Mouse (Mus musculus) T-helper 17 cell (primary cell): ENCODE data around the gene Hjurp.

ENCODE experiments used
- in situ Hi-C, 2 experiments: fragments of 300-600 bp; cut with MboI, MseI; formaldehyde crosslinking; loops; 1 replicate in 1 of 2; 2 replicates in 1 of 2; pipeline ENCODE4 v1.15.1; 2025; ENCODE audit warnings: high pct_unique_total_duplicates in 2 of 2

Gene Hjurp

DNA sequence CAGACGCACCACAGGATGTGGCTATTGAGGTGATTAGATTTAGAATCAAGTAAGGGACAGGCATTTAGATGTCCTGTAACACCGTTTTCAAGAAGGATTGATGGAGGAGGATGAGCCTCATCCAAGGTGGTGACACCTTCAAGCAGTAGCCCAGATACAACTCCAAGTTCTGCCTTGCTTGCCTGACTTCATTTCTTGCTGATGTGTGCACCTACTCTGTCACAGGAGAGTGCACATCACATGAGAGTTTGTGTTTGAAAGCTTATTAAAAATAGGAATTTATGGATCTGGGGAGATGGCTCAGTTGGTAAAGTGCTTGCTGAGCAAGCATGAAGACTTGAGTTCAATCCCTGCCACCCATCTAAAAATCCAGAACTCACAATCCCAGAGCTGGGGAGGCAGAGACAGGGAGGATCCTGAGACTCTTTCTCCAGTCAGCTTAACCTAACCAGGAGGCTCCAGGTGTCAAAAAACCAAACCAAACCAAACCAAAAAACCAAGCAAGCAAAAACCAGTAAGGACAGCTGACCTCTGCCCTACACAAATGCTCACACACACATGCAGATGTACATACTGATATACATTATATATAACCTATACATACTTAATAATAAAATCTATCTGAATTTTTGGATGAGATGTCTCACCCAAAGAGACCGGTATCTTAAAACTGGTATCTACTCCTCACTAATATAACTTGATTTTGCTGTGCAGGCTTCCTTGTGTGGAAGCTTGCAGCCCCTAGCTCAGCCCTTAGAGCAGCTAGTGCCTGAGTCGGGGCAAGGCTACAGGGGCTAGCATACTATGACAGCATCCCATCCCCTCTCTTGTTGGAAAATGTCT lies 21.5 kb upstream of the Hjurp start:
- in situ Hi-C loops, result no loop called here

DNA sequence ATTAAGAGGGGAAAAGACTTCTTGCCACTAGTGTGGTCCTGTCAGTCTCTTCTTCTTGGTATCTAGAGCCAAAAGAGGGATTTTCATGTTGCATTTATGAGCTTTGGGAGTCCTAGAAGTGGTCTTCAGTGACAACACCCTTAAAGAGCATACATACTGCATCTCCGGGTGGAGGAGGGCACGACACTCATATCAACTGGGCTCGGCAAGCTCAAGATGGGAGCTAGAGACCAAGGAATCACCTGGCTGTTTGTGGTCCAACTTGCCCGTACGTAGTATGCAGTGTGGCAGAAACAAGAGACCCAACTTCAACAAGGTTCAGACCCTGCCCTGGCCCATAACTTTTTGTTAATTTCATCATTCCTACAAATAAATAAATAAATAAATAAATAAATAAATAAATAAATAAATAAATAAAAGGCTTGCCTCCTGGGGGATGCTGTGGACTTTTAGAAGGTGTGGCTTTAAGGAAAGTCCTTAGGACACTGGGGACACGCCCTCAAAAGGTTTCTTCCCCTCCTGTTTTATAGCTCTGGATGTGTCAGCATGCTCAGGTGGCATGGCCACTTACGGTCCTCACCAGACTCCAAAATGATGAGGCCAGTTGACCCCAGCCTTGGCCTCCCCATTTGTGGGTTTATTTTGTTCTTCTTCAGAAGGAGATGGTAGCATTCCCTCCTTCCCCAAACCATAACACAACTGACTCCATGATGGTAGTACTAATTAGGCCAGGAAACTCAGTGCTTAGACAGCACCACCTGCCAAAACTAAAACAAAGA lies 20.2 kb upstream of the Hjurp start:
- in situ Hi-C loops, result no loop called here

DNA sequence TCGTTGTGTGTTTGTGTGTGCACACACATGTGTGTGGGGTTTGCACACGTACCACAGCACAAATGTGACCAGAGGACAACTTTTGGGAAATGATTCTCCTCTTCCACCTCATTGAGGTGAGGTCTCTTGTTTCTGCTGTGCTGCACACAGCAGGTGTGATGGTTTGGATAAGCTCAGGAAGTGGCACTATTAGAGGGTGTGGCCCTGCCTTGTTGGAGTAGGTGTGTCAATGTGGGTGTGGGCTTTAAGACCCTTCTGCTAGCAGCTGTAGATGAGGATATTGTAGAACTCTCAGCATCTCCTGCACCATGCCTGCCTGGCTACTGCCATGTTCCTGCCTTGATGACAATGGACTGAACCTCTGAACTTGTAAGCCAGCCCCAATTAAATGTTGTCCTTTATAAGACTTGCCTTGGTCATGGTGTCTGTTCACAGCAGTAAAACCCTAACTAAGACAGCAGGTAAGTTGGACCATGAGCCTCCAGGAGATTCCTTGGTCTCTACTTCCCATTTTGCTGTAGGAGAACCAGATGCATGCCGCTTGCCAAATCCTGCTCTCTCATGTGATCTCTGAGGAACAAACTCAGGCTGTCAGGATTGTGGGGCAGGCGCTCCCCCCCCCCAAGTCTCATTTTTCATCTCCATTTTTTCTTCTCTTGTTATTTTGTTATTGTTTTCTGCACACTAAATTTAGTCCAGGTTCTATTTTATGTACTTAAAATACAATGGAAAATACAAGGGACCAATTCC lies 18.9 kb upstream of the Hjurp start:
- in situ Hi-C loops, result no loop called here

DNA sequence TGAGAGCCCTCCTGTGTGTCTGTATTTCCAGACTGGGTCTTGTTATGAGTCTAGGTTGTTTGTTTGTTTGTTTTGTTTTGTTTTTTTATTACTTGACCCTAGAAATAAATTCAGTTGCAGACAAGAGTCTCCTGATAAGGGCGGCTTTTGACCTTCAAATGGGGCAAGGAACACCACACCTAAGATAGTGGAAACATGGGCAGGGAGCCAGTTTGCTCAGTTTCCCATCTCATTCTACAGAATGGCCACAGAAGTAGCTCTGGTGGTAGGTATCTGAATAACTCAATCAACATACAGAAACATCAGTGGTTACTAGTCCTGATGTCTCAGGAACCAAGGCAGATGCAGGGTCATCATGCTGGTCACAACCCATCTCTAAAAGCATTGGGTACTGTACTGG lies 17.2 kb upstream of the Hjurp start:
- in situ Hi-C loops, result no loop called here

DNA sequence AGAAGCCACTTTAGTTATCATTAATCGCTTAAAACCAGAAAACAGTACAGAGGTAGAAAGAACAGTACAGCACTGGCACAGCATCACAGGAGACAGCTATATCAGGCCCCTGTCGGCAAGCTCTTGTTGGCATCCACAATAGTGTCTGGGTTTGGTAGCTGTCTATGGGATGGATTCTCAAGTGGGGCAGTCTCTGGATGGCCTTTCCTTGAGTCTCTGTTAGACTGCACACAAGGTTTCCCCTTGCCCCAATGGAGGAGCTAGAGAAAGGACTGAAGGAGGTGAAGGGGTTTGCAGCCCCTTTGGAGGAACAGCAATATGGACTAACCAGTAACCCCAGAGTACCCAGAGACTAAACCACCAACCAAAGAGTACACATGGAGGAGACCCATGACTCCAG lies 14.6 kb upstream of the Hjurp start:
- in situ Hi-C loops, result no loop called here

DNA sequence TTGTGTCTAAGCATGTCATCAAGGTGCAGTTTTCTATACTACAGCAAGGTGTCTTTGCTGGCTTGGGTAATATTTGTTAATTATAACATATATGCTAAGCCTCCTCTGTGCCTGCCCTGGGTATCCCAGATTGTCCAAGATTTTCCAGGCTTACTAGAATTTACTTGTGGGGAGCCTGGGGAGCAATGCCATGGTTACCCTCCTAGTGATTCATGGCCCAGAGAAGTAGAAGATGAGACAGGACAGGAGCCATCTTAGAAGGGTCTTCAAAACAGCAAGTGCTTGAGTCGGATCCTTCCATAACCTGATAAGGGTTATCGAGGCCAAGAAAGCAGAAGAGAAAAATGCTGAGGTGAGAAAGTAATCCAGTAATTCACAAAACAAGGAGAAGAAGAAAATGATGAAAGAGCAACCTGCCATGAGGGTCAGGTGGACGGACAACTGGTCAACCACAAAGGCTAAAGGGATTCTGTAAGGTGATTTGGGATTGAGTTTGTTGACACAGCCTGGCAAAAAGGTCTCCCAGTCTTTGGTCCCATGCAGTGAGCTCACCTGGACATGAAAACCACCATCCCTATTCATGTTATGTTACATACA lies 14.1 kb upstream of the Hjurp start:
- in situ Hi-C loops, result no loop called here

DNA sequence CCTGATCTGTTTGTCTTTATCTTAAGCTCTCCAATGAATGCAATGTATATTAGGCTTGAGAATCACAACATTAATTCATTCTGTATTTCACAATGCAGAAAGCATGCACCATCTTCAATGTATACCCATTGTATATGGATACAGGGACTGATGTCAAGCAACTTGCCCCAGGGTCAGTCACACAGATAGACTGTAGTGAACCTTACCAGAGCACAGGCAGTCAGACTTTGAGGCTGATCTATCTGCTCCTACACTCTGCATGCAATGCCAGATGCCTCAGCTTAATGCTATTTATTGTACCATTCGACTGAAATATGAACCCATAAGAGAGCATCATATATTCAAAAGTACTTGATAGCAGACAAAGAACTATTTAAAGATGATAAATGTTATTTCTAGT lies 13.1 kb upstream of the Hjurp start:
- in situ Hi-C loops, result no loop called here

DNA sequence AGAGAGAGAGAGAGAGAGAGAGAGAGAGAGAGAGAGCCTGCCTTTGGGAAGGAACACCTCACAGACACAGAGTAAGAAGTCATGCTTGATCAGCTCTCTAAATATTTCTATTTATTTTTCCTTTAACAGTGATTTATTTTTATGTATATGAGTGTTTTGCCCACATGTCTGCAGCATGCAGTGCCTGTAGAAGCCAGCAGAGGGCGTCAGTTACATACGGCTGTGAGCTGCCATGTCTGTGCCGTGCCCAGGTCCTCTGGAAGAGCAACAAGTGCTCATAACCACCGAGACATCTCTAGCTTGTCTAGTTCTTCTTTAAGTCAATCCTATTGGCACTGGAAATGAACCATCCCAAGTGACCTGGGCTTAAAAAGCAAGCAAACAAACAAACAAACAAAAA lies 12.5 kb upstream of the Hjurp start:
- in situ Hi-C loops, result no loop called here

DNA sequence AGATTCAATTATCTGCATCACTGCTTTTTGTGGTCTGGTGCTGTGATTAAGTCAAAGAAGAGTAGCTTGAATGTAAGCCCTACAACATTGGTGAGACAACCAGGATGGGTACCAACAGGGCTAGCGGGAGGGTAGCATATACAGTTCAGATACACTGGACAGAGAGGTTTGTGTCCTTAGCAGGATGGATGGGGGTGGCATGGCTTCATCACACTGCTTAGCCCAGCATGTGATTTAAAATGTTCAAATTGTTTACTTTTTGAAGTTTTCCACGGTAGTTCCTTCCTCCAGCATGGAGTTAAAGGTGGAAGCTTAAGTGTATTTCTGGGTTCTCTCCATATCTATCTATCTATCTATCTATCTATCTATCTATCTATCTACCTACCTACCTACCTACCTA lies 11.7 kb upstream of the Hjurp start:
- in situ Hi-C loops, result no loop called here

DNA sequence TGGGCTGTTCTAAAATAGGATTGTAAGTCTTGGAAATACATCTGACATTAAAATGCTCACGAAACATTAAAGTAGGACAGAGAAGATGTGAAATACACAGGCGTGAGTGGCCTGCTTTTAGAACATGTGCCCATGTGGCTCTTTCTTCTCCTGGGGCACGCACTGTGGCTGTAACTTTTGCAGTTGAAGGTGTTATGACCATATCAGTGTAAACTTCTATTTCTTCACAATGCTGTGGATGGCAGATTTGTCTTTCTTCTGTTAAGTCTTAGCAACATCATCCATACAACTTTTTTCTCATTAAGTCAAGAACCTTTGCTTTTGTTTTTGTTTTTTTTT lies 11.3 kb upstream of the Hjurp start:
- in situ Hi-C loops, result no loop called here

DNA sequence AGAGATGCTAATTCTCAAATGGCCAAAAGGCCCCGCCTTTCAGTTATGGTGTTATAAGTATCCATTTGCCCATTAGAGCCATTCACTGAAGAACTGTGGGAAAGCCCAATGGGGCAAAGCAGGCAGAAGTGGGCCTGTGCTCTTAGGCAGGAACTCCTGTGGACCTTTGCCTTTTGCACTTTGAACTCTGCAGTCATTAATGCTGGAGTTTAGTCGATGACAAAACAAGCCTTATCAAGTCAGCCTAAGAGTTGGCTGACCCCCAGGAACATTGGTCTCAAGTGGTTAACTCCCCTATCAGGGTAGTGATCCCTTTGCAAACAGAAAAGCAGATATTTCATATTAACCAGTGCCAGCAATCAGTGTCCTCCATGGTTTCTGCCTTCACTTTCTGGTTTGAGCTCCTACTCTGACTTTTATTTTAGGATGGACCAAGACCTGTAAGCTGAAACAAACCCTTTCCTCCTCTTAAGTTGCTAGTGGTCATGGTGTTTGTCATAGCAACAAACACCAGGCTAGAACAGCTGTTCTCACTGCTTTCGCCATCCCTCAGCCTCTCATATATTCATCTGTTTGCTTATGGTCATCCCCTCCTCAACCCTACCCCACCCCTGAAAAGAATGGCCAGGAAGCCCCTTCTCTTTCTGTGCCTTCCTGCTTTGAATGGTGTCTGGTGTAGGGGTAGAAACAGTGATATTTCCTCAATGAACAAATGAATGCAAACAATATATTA lies 10.8 kb upstream of the Hjurp start:
- in situ Hi-C loops, result no loop called here

DNA sequence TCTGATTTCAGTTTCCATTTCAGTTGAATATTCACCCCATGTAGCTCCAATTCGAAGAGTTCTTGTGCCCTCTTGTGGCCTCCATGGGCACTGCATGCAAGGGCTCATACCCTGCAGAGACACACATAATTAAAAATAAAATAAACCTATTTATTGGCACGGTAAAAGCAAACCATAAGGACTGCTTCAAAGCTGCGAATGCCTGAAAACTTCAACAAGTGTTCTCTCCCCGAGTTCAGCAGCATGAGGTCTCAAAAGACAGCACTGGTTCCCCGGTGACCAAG lies 10.2 kb upstream of the Hjurp start:
- in situ Hi-C loops, result no loop called here

DNA sequence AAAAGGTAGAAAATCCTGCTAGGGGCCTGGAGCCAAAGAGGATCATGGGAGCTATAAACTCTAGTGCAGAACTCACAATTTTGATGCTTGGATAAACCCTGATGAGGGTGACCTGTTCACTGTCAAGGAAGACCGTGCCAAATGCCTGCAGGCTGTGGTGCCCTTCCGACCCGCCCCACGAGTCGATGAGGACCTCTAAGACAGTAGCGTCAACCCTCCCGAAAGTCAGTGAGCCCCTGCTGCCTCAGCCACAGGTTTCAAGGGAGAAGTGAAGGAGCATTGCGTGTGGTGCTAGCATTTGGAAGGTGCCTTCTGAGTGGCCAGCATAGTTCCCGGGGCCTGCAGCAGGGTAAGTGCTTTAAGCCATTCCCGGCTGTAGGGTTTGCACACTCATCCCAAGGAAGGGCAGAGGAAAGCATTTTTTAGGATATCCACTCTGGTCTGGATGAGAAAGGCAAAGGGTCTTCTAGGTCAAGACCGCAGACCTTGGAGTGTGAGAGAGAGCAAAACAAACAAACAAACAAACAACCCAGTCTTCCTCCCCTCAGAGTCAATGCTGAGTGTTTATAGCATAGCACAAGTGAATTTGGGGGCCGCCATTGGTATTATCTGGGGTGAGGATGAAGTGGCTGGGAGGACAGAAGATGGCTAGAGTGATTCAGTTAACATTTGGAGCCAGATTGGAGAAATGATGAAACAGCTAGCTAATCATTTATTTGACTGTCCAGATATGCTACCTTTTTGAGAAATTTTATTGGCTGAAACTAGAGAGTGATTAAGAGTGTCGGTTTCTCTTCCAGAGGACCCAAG lies 9.7 kb upstream of the Hjurp start:
- in situ Hi-C loops, result no loop called here

DNA sequence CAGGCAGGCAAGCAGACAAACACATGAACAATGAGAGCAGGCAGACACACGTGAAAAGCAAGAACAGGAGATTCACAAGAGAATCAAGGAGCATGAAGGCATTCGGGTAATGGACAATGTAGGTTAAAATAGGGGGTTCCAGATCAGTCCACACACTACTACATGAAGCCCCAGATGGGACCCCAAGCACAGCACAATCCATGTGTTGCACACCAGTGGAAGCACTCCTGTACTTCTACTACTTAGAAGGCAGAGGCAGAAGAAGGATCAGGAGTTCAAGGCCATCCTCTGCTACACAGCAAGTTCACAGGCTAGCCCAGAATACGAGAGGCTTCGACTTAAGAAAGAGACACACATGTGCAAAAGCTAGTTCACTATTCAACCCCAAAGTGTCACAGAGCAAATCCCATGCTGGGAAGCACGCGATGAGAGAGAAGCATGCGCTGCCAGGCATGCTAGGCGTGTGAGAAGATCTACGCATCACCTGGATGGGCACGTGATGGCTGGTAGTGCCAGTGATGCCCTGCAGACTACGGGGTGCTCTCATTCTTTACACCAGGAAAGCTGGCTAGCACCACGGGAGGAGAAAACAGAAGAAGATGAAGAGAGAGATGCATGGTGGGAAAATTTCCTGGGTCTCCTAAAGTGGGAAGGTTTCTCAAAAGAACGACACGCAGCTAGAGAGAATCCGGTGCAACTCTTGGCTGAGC lies 8.9 kb upstream of the Hjurp start:
- in situ Hi-C loops, result no loop called here

DNA sequence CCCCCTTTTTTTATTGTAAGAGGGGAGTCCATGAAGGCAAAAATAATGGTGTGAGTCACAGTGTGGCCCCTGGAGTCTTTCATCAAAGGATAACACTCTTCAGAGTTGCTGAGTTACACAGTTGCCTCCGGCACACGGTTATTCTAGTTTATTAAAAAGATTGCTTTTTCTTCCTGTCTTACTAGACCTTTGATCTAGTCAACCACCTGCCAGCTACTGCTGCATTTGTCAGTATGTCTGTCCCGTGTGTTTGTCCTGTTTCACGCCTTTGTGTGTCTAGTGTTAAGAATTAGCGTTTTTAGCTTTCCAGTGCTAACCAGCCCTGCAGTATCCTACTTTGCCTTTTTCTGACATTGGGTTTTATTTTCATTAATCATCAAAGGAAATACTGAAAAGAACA lies 8.2 kb upstream of the Hjurp start:
- in situ Hi-C loops, result no loop called here

DNA sequence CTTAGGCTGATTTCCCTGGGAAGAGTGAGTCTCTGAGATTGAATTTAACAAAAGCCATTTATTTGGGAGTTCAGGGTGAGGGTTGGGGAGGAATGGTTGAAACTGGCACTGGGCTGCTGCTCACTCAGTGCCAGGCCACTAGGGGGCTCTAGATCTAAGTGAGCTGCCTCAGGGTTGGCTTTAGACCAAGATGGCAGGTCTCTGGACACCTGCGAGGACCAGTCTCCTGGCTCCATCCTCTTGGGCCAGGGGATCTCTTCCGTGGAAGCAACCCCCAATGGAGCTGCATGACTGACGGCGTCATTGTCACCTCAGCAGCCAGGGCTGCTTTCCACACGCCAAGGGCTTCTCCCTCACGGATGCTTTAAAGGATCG lies 7.5 kb upstream of the Hjurp start:
- in situ Hi-C loops, result loop anchor here in 1 of 2 experiments (5.0 kb wide), 1 partner anchor 148 kb away; no protein-coding TSS in a partner anchor

DNA sequence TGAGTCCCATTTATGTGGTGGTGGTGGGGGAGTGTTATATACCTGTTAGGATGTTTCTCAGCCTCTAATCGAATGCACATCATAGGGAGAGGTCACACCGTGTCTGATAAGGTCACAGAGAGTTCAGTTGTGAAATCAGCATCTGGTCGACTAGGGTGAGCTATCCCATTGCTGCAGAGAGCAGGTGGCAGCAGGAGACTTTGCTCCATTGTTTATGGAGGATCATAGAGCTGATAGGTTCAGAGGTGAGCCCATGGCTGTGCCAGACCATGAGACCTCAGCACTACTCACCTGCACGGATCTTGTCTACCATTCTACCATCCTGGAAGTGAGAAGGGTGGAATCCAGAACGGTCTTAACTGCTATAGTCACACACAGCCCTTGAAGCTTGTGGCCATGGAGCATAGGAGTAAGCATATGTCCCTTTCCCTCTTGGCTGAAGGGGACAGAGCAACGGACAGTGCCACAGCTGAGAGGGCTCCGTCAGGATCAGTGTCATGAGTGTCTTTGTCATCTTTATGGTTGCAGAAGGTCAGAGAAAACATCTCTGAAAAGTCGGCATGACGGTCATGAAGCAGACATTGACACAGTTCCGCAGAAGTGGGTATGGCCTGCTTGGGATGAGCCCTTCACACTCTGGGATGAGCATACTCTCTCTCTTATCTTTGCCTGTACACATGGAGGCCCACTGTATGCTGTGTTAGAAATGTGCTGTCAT lies 7.0 kb upstream of the Hjurp start:
- in situ Hi-C loops, result loop anchor here in 1 of 2 experiments (5.0 kb wide), 1 partner anchor 147 kb away; no protein-coding TSS in a partner anchor

DNA sequence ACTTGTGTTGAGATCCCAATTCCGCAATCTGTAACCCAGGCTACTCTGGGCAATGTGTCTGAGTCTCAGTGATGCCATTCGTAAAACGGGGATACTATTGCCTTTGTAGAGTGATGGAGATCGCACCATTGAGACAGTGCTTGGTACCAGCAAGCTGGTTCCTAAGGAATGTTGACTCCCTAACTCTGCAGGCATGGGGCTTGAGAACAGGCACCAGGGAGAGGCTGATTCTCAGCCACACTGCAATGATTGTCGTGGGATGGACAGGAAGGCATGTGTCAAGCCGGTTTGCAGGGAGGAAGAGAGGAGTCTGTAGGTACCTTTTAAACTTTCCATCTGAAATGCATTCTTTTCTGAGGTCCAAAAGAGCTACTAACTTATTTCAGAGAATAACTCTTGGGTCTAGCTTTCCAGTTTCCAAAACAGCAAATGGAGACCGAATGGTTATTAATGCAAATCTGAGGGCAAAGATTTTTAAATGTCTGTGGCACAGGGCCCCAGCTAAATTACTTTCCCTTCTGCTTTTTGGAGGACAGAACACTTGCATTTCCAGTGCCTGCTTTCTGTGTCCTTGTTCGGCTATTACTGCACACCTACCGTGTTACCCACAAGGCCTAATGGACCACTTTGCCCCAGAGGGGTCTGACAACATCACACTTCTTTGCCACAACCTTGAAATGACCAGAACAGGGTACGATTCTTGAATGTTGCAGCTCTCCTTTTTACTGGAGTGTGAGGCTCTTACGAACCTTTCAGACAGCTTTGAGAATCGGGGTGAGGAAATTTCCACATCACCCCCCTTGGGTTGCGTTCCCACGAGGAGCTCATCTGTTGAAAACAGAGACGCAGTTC lies 6.2 kb upstream of the Hjurp start:
- in situ Hi-C loops, result loop anchor here in 1 of 2 experiments (5.0 kb wide), 1 partner anchor 146 kb away; no protein-coding TSS in a partner anchor
